Mouse (Mus musculus) bone marrow, adult 2 months (tissue): ENCODE measurements at regions not wholly inside any gene's neighbourhood (a gene's known extent, or its start where the extent isn't known, plus 50 kb on each side); places are given as distances from the start of the nearest gene placed in this dataset.

Experiments used
- CTCF ChIP-seq: fragments of 200-500 bp; IDR thresholded peaks from 2 replicates; pipeline ENCODE4 v1.5.1; 2011; ENCODE audit warnings: low read length, control low read depth; ENCODE audit not compliant: control insufficient read depth, insufficient read depth
- POLR2A ChIP-seq: fragments of 200-500 bp; IDR thresholded peaks from 2 replicates; pipeline ENCODE4 v1.6.1; 2011; ENCODE audit warnings: low read depth, mild to moderate bottlenecking, control low read depth, low read length, borderline replicate concordance; ENCODE audit not compliant: control insufficient read depth

- TF ChIP-seq CTCF, result no peak
- TF ChIP-seq POLR2A, result no peak
Measured at GRCm38 (mm10) chr16:5627117-5627909, 257.8 kb upstream of the Rbfox1 start.
